Mouse (Mus musculus): ENCODE results near the gene Vps33b. TPM values are rescaled to one million over a fixed set of nuclear protein-coding genes. Genes with fewer than 3 reads are reported as not detected.
"Not testable (repeated sequence)": the region's sequence is repeated elsewhere in the genome, so short reads cannot be mapped to it uniquely, and the experiment has no call there.

Vps33b gene
- total RNA-seq, 1 experiment from 2014 or later: 21.1 TPM

DNA sequence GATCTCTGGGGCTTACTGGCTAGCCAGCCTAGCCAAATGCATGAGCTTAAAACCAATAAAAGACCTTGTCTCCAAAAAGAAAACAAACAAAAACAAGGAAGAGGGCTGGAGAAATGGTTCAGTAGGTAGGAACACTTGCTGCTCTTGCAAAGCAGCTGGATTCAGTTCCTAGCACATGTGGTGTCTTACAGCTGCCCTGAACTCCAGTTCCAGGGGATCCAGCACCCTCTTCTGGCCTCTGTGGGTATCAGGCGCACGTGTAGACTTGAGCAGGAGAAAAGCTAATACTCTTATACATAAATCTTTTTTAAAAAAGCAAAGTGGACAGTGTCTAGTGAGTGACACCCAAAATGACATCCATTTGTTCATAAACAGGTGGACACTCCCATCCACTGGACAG lies 32.1 kb downstream of the Vps33b start:
- no peak for ATAC-seq (ENCODE audit: extremely low read depth, insufficient number of reproducible peaks, low FRiP score, poor library complexity, severe bottlenecking)

DNA sequence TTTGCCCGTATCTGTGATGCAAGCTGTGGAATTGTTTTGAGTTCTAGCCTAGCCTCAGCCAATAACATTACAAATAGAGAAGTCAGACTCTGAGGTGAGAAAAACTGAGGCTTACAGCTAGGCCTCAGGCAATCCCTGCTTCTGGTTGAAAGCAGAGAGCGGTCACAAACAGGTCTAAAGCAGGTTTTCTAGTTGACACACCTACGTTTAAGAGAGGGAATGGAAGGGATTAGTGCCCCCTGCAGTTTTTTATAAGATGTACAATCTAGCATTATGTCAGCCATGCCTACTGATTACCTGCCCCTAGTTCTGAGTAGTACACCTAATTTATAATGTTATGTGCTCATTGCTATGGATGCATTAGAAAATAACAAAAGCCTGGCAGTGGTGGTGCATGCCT lies 38.3 kb downstream of the Vps33b start:
- ATAC-seq (ENCODE audit: extremely low read depth, insufficient number of reproducible peaks, low FRiP score, poor library complexity, severe bottlenecking): no peak

DNA sequence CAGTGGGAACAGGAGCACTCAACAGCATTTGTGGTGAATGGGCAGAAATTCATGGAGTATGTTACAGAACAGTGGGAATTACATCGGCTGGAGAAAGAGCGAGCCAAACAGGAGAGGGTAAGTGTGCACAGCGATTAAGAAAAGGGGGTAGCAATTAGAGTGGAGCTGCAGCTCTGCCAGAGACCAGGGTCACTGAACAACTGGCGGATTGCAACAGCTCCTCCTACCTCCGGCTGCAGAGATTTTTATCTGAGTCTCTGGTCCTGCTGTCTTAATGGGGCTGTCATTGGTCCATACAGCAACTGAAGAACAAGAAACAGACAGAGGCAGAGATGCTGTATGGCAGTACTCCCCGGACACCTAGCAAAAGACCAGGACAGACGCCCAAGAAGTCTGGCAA lies 41.3 kb downstream of the Vps33b start:
- no peak for ATAC-seq (ENCODE audit: extremely low read depth, insufficient number of reproducible peaks, low FRiP score, poor library complexity, severe bottlenecking)

DNA sequence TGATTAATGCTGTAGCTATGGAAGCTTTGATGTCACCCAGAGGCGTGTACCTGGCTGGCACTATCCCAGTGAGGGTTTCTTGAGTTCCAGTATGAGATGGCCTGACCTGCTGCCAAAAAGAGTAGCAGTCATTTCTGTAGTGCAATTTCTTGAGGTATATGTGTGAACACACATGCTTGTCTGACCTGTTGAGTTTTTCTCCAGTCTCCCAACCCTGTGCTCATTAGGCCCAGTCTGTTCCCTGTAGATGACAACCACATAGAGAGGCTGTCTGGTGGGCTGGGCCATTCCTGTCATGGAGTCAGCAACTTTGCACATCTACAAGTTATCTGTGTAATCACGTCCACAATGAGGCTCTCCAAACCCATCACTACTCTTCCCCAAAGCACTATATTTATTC lies 46.3 kb downstream of the Vps33b start:
- no peak for ATAC-seq (ENCODE audit: extremely low read depth, insufficient number of reproducible peaks, low FRiP score, poor library complexity, severe bottlenecking)

- ATAC-seq (ENCODE audit: extremely low read depth, insufficient number of reproducible peaks, low FRiP score, poor library complexity, severe bottlenecking): no peak
Observed at GRCm38 (mm10) chr7:80317439-80318115, 48.1 kb downstream of the Vps33b start.

- ATAC-seq (ENCODE audit: extremely low read depth, insufficient number of reproducible peaks, low FRiP score, poor library complexity, severe bottlenecking): no peak
Observed at GRCm38 (mm10) chr7:80318670-80319069, 49.2 kb downstream of the Vps33b start.

GRCm38 (mm10) chr7:80319846-80320496 lies 50.5 kb downstream of the Vps33b start:
- ATAC-seq (ENCODE audit: extremely low read depth, insufficient number of reproducible peaks, low FRiP score, poor library complexity, severe bottlenecking): no peak

- ATAC-seq (ENCODE audit: extremely low read depth, insufficient number of reproducible peaks, low FRiP score, poor library complexity, severe bottlenecking): no peak
Observed at GRCm38 (mm10) chr7:80323336-80323735, 53.9 kb downstream of the Vps33b start.

DNA sequence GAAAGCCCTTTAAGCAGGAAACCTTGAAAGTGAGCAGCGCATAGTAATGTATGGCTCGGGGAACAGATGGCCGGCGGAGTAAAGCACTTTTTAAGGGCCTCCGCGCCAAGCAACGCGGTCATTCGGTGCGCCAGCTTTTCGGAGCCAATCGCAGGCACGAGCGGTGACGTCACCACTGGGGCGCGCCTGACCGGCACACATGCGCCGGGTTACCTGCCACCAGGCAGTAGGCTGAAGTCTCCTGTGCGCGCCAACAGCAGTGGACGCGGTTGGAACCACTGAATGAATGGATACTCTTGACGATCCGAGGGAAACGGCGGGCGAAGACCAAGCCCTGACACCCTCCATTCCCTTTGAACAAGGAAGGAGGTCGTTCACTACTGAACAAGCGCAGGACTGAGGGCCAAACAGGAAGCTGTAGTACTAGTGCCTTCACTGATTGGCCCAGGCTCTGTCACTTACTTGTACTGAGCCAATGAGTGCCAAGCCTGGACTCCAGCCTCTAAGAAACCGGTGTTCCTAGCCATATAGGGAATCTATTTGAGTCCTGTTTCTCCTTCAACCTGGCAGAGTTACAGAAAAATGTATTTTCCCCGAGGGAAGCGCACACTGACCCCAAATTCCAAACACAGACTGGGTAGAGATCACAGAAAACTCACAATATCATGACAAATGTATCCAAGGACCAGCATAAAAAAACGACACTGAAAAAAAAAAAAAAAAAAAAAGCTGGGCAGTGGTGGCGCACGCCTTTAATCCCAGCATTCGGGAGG lies 54.8 kb downstream of the Vps33b start, which contains the start of gene Rccd1:
Gene Rccd1 (minus strand): TSS at position 412 of the 773 bp plus-strand sequence.
- peak; percentile 91 for ATAC-seq (ENCODE audit: extremely low read depth, insufficient number of reproducible peaks, low FRiP score, poor library complexity, severe bottlenecking)

GRCm38 (mm10) chr7:80324816-80325119 lies 55.3 kb downstream of the Vps33b start:
- not testable (repeated sequence) for ATAC-seq (ENCODE audit: extremely low read depth, insufficient number of reproducible peaks, low FRiP score, poor library complexity, severe bottlenecking)

GRCm38 (mm10) chr7:80325292-80325868 lies 55.9 kb downstream of the Vps33b start:
- ATAC-seq (ENCODE audit: extremely low read depth, insufficient number of reproducible peaks, low FRiP score, poor library complexity, severe bottlenecking): no peak

- ATAC-seq (ENCODE audit: extremely low read depth, insufficient number of reproducible peaks, low FRiP score, poor library complexity, severe bottlenecking): no peak
Observed at GRCm38 (mm10) chr7:80326076-80326475, 56.6 kb downstream of the Vps33b start.

GRCm38 (mm10) chr7:80330278-80330677 lies 60.8 kb downstream of the Vps33b start:
- no peak for ATAC-seq (ENCODE audit: extremely low read depth, insufficient number of reproducible peaks, low FRiP score, poor library complexity, severe bottlenecking)

DNA sequence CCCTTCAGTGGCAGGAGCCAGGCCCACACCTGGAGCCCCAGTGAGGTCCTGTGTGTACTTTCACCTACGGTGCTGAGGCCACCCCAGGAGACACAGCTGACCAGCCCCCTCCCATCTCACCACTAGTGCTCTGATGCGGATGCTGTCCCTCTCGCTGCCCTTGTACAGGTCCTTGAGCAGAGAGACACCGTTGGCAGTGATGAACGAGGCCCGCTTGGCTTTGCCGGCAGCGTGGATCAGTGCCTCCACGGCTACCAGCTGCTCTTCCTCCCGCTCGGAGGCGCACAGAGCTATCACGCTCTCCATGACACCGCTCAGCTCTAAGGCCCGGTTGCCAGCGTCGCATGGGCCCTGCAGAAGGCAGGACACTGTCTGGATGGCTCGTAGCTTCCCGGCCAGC lies 62.0 kb downstream of the Vps33b start:
- ATAC-seq (ENCODE audit: extremely low read depth, insufficient number of reproducible peaks, low FRiP score, poor library complexity, severe bottlenecking): no peak

- no peak for ATAC-seq (ENCODE audit: extremely low read depth, insufficient number of reproducible peaks, low FRiP score, poor library complexity, severe bottlenecking)
Observed at GRCm38 (mm10) chr7:80334848-80335247, 65.4 kb downstream of the Vps33b start.

DNA sequence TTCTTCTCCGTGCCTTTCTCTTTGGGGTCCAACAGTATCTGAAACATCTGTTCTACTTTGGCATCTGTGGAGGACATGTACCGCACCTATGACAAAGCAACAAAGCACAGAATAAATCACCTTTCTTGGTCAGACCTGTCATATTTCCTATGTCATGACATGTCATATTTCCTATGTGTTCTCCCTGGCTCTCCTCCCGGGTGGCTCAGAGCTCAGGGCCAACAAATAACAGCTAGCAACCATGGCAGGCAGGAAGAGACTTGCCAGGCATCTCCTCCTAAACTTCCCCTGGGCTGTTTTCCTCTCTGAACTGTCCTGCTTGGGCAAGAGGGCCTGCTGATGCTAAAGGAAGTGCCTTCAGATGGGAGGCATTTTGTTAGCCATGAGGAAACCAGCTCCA lies 67.5 kb downstream of the Vps33b start:
- ATAC-seq (ENCODE audit: extremely low read depth, insufficient number of reproducible peaks, low FRiP score, poor library complexity, severe bottlenecking): no peak

DNA sequence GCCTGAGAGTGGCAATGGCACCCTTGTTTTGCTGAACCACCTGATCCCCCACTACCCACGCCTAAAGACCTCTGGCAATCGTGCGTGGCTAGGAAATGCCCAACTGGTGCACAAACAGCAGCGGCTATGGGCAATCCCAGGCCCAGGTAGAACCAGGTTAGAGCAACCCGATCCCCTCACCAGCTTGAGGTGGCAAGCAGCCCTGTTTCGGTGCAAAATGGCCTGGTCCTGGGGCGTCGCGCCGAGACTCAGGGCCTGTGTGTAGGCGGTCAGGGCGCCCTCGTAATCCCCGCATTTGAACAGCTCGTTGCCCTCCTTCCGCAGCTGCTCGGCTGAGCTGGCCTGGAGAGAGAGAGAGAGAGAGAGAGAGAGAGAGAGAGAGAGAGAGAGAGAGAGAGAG lies 69.9 kb downstream of the Vps33b start:
- no peak for ATAC-seq (ENCODE audit: extremely low read depth, insufficient number of reproducible peaks, low FRiP score, poor library complexity, severe bottlenecking)

GRCm38 (mm10) chr7:80339793-80340628 lies 70.6 kb downstream of the Vps33b start:
- peak; percentile 82 for ATAC-seq (ENCODE audit: extremely low read depth, insufficient number of reproducible peaks, low FRiP score, poor library complexity, severe bottlenecking)

- peak; percentile 62 for ATAC-seq (ENCODE audit: extremely low read depth, insufficient number of reproducible peaks, low FRiP score, poor library complexity, severe bottlenecking)
Observed at GRCm38 (mm10) chr7:80340793-80341192, 71.3 kb downstream of the Vps33b start, which contains the start of gene Unc45a. Gene Unc45a (minus strand): TSS chr7:80341005.
